Mouse (Mus musculus) heart, postnatal 4 days (tissue): ENCODE measurements around the gene Dgcr2. TPM values are rescaled to one million over a fixed set of nuclear protein-coding genes. Genes with fewer than 3 reads are reported as not detected.

ENCODE experiments used
- DNase-seq: peaks from one replicate; pipeline ENCODE4 v3.0.0; 2021
- total RNA-seq, 2 experiments: library from RNA; stranded (reverse); gene quantifications; 2 replicates each; pipeline ENCODE4 v1.2.3; 2021

Dgcr2 gene
- total RNA-seq, 2 experiments from 2014 or later: 53.5 to 54.8 TPM

DNA sequence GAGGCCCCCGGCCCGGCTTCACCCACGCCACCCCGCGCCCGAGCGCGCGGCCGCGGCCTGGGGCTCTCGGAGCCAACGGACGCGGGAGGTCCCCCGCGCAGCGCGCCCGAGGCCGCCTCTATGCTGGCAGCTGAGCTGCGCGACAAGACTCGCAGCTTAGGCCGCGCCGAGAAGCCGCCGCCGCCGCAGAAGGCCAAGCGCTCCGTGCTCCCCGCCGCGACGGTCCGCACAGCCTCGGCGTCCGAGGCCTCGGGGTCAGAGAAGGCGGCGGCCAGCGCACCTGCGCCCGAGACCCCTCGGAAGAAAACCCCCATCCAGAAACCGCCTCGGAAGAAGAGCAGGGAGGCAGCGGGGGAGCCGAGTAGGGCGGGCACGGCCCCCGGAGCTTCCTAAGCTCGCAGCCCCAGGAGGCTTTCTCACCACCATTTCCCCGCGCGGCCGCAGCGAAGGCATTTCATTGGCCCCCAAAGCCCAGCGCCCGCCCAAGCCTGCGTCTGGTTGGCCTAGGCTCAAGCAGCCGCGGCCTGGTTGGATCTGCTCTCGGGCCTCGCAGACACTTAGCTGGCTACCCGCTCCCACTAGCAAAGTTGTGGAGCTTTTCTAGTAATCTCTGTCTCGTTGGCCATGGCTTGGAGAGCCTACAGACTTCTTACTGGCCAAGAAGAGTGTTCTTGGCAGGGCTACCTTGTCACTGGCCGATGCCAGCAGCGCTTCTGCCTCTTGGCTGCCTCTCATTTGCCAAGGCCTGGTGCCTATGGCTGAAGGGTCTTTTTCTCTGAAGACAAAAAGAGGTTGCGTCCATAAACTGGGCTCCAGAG is 91.0 kb downstream of the Dgcr2 start:
- peak; percentile 89 for DNase-seq

DNA sequence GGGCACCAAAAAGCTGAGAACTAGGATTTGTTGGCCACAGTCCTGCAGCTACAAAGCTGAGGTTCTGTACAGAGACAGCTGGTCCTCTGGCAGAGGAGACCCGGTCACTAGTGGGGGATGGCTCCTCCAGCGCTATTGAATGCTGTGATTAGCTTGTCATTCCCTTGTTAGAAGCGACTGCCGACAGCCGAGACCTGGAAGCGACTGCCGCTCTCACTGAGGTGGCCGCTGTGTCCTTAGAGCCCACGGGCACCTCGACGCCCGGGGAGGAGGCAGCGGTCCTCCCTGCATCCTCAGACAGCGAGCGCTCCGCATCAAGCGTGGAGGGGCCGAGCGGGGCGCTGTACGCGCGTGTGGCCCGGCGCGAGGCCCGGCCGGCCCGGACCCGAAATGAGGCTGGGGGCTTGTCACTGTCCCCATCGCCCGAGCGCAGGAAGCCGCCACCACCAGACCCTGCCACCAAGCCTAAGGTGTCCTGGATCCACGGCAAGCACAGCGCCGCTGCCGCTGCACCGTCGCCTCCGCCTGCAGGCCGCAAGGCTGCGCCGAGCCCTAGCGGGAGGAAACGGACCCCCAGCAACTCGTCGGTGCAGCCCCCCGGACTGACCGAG is 91.7 kb downstream of the Dgcr2 start:
- DNase-seq: peak; percentile 43

DNA sequence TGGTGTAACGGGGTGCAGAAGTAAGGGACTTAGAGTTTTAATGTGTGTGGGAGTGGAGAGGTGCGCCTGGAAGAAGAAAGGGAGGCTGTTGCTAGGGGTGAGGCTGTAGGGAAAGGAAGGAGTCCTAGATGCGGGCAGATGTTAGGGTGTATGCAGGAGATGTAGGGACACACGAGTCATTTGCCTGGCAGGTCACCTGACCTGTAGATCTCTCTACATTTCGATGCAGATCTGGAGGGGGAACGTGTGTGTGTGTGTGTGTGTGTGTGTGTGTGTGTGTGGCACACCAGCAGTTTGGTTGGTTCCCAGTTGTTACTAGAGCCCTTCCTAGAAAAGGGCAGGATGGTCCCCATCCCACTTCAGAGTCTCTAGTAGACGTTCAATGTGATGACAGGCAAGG is 93.4 kb downstream of the Dgcr2 start:
- no peak for DNase-seq

DNA sequence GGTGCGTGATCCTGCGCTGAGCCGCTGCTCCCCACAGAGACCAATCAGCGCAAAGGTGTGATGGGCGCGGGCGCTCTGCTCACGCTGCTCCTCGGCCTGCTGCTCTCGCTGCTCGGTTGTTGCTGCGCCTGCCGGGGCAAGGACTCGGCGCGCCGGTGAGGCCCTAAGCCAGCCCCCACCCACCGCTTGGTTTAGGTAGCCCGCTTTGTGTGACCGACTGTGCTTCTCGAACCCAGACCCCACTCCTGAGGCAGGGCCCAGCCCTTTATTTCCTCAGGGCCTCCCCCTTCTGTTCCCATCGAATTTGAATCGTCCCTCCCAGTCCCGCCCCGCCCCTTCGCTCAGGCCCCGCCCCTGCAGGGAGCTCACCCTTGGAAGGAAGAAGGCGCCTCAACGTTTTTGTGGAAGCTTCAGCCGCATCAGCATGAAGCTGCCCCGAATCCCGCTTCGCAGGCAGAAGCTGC is 93.9 kb downstream of the Dgcr2 start:
- DNase-seq: no peak

DNA sequence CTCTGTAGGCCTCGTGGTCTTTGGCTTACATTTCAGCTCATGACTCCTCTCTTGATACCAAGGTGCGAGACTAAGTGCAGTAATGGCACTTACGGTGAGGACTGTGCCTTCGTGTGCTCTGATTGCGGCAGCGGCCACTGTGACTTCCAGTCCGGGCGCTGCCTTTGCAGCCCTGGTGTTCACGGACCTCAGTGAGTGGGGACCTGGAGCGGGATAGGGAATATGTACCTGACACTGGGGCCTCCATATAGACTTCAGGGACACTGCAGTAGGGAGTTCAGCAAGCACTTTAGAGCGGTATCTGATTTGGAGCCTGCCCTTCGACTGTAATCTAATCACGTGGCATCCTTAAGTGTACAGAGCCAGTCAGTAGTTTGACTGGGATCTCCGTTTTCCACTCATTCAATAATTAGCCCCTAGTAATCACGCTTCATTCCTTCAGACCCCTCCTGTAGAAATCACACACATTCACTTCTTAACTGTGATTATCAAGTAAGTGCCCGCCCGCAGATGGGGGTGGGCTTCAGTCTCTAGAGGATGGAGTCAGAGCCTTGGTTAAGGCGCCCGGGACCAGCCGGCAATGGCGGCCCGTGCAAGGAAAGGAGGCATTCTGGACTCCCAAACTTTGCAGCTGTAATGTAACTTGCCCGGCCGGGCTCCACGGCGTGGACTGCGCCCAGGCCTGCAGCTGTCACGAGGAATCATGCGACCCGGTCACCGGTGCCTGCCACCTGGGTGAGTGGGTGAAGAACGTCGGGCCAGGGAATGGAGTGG is 94.5 kb downstream of the Dgcr2 start:
- DNase-seq: no peak

DNA sequence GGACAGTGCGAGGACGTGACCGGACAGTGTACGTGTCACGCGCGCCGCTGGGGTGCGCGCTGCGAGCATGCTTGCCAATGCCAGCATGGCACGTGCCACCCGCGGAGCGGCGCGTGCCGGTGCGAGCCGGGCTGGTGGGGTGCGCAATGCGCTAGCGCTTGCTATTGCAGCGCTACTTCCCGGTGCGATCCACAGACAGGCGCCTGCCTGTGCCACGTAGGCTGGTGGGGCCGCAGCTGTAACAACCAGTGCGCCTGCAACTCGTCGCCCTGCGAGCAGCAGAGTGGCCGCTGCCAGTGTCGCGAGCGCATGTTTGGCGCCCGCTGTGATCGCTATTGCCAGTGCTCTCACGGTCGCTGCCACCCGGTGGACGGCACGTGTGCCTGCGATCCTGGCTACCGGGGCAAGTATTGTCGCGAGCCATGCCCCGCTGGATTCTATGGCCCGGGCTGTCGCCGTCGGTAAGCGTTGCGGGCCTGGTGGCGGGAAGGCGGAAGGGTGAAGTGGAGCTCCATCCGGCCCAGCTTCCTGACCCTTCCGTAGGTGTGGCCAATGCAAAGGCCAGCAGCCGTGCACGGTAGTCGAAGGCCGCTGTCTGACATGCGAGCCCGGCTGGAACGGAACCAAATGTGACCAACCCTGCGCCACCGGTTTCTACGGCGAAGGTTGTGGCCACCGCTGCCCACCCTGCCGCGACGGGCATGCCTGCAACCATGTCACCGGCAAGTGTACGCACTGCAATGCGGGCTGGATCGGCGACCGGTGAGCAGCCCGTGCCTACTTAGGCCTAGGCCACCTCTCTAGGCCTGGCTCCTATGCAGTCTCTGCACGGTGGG is 95.3 kb downstream of the Dgcr2 start:
- peak; percentile 41 for DNase-seq

DNA sequence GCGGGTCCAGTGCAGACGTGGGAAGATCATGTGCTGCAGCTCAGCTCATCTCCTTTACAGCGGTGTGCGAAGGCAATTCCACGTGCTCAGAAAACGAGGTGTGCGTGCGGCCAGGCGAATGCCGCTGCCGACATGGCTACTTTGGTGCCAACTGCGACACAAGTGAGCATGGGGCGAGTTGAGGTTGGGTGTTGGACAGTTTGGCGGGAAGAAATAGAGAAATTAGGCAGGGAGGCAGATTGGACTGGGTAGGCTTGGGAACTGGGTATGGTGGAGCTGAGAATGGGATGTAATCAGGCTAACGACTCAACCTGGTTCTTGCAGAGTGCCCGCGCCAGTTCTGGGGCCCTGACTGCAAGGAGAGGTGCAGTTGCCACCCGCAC is 95.9 kb downstream of the Dgcr2 start:
- no peak for DNase-seq

DNA sequence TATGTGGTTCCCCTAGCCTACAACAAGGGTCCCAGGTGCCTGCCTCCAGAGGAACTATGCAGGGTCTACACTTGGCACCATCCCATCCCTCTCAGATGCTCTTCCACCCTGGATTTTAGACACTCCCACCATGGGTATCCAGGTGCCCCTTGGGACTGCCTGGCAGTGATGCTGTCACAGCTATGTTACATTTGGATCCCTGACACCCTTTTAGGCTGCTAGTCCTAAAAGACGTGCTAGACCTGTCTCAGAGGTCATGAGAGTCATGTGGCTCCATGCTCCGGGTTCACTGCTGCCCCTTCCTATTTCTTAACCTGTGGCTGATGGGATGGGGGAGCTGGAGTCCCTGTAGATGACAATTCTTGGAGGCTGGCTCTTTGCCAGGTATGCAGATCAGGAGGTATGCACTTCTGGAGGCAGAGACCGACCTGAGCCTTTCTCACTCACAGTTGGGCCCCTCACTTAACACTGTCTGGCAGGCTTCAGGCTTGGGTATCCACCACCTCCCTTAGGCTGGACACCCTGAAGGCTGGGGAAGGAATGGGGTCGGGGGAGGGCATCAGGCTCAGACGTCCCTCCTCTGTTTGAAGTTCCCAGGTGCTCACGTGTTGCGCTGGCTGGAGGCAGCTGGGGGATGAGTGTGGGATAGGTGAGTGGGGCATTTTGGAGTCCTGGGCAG is 96.4 kb downstream of the Dgcr2 start:
- no peak for DNase-seq

DNA sequence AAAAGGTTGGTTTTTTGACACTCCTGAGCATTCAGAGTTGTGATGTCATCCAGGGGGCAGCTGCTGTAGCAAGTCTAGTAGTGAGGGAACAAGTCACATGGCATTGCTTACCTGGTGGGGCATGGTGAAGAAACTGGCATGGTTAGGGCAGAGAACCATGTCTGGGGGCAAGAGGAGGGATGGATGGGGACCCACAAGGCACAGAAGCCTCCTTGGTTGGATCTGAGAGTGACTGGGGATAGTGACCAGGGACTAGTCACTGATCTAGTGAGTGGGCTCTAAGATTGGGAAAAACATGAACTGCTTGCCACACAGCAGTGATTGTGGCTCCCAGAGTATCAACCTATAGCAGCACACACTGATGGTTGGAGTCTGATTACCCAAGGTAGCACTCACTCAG is 98.8 kb downstream of the Dgcr2 start:
- no peak for DNase-seq

DNA sequence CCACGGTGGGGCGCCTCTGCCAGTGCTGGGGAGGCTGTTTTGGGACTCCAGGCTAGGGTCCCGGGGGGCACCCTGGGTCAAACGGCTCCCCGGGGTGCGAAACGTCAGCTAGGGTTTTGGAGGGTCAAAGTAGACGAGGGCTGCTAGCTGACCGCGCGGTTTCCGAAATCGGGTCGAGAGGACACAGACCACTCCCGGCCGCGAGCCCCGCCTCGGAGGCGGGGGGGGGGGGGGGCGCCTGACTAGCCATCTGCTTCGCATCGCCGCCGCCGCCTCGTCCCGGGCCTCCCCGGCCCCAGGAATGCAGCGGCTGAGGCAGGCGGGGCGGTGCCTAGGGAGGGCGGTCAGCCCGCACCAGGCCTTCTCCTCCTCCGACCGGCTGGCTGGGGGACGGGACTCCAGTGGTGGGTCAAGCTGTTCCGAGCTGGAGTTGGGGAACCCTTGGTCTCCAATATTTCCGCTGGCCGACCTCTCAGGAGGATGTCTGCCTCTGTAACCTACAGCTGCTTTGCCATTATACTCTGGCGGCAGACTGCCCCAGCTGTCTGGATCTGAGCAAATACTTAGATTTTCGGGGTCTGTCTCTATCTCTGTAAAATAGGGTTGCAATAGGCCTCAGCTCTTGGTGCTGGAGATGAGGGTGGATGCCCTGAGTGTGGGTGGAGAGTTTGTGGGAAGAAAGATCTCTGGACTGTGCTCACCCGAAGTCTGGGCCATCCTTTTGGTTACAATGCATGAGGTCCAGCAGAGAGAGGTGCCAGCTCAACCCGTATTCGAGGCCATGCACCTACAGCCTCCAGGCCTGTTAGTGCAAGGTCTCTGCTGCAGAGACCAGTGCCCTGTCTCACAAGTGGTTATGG is 99.8 kb downstream of the Dgcr2 start:
- peak; percentile 75 for DNase-seq

DNA sequence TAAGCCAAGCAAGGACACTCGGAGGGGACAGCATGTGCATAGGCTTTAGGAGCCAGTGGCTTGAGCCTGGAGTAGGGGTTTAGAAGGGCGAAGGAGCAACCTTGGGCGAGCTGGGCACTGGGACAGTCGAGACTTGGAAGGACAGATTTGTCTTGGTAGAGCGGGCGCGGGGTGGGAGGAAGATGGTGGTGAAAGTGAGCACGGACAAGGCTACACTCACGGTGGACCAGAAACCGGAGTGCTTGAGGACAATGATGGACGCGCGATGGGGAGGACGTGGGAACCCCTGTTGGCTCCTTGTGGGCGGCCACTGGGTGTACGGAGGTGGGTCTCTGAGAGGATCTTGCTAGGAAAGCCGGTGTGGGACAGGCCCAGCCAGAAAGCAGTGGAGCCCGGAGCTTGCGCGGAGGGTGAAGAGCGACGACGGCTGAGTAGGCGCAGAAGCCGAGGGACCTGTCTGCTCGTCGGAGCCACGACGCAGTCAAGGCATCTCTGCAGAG is 100.5 kb downstream of the Dgcr2 start:
- DNase-seq: peak; percentile 41

DNA sequence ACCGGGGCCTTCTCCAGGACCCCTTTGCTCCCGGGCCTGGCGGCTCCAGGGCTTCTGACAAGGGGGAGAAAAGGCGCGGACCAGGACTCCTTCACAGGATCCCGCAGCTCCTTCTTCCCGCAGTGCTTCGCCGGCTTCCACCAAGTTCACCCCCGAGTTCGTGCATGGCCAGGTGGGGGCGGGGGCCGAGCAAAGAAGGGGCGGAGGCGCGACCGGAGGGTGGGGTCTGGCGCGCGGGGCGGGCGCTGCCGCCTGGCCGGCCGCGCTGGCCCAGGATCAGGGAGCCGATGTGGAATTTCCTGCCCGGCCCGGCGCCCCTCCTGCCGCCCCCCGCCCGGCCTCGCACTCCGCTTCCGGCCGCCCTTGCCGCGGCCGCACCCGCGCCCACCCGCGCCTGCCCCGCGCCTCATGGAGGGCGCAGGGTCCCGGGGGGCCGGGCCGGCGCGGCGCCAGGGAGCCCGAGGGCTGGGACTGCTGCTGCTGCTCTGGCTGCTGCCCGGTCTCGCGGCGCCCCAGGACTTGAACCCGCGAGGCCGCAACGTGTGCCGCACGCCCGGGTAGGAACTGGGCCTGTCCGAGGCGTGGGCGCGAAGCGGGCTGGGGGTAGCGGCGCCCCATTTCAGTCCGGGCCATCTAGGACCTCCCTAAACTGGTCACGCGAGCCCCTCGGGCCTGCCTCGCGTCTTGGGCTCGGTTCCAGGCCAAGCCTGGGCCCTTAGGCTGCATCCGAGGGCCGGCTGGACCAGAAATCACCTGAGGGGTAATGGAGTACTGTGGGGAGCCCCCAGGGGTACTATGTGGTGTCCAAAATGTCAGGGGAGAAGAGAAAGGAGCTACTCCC is 101.2 kb downstream of the Dgcr2 start, which contains the start of gene Scarf2:
TSS of gene Scarf2 (plus strand) at position 312 of the 841 bp plus-strand sequence.
- peak; percentile 77 for DNase-seq

DNA sequence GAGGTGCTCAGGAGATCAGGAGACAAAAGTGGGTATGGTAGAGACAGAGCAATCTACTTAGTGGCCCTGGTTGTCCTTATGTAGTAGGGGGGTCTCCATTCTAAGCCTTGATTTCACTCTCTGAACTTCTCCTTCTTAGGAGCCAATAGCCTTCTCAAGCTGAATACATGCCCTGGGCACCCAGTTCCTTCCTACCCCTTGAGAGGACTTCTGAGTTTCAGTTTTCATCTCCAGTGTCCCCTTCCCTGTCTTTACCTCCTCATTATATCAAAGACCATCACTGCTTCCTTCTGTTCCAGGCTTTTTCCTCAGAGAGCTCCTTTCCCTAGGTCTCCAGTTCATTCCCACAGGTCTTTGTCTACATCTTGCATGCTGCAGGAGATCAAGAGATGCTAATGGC is 101.8 kb downstream of the Dgcr2 start:
- DNase-seq: no peak

DNA sequence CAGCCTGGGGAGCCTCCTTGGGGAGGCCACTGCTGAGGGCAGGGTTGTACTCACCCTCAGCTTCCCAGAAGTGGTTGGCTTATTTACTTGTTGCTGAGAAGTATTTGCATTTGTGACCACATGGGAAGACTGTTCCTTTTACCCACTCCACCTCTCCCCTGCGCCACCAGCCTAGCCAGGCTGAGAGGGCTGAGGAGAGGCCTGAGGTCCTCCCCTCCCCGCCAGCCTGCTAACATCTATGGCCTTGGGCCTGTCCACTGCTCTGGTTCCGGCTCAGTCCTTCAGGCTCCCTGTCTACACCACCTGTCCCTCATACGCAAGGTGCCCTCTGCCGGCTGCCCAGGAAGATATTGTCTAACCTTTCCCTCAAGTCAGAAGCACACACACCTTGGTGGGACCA is 102.7 kb downstream of the Dgcr2 start:
- no peak for DNase-seq

DNA sequence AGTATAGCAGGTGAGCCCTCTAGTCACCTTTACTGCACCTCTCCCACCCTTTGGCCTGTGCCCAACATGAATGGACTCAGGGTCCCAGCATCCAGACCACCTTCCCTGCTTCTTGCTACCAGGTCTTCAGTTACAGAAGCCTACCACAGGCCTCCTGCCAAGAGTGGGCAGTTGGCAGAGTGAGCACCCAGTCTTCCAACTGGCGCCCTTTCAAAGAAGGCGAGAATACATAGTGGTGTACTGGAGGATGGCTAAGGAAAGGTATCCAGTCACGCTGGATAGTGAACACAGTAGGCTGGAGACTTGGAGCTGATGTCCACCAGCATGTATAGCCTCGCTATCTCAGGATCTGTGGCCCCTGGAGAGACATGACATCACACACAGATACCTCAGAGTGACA is 104.3 kb downstream of the Dgcr2 start:
- DNase-seq: no peak

DNA sequence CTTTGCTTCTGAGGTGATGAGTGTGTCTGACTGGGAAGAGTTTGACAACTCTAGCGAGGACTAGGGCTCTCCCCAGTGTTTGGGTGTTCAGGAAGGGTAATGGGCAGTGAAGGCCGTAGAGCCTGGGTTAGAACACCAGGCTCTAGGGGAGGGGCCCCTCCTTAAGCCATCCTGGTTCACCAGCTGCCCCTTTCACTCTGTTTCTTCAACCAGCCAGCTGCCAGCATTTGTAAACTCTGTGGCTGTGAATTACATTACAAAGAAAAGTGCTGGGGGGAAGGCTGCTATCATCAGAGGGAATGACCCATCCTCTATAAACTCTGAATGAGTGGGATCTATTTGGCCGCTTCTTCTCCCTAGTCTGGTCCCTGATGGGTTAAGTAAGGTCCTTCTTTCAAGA is 105.6 kb downstream of the Dgcr2 start:
- no peak for DNase-seq
